Mouse (Mus musculus): ENCODE measurements around the gene Bfsp1. TPM values are rescaled to one million over a fixed set of nuclear protein-coding genes. Genes with fewer than 3 reads are reported as not detected.

Bfsp1 gene
- 0.23 and 0.70 TPM in 2 replicates for total RNA-seq (2014; rRNA removed; ENCODE audit: low replicate concordance)
- 1.1 and 1.3 TPM in 2 replicates for polyA plus RNA-seq (2015; fragmentation: Nextera tagmentation; extraction: Ambion mirVana)

- no peaks in the 10 kb centered on the region for H3K27me3 ChIP-seq (ENCODE audit: control insufficient read depth, insufficient read depth, low read length)
- WGBS: 3% methylated on average over 77 of the region's 86 CpGs
- H3K4me3 ChIP-seq (ENCODE audit: low read depth, low read length): peak within 1 kb of the TSS; percentile 44
- ATAC-seq (ENCODE audit: insufficient read depth, low read depth) (peak; percentile 85), DNase-seq (ENCODE audit: low spot score) (peak; percentile 68)
- H3K4me2 ChIP-seq (ENCODE audit: low read depth, low read length): peak within 1 kb of the TSS; percentile 63
- H3K4me1 ChIP-seq (ENCODE audit: control insufficient read depth, insufficient read depth): no peaks in the 10 kb centered on the region
- H3K9me3 ChIP-seq (replicated peaks; ENCODE audit: control insufficient read depth, low read length): no peaks in the 10 kb centered on the region
- no peak for TF ChIP-seq CTCF (IDR thresholded peaks at IDR 0.05; ENCODE audit: low read depth)
- no peak for TF ChIP-seq EP300 (IDR thresholded peaks at IDR 0.05; ENCODE audit: low read depth)
- peak within 1 kb of the TSS; percentile 70 for H3K9ac ChIP-seq (replicated peaks; ENCODE audit: low read depth, low read length)
- peak within 1 kb of the TSS; percentile 18 for H3K27ac ChIP-seq (ENCODE audit: low read depth)
- H3K36me3 ChIP-seq (replicated peaks; ENCODE audit: control insufficient read depth, insufficient read depth, low read length): no peaks in the 10 kb centered on the region
Observed at GRCm38 (mm10) chr2:143862484-143863231, at the start of gene Bfsp1. Gene Bfsp1, minus strand, starts transcription at chr2:143863173.

- H3K9me3 ChIP-seq (replicated peaks; ENCODE audit: control insufficient read depth, low read length): no peaks in the 10 kb centered on the region
- WGBS: 84% methylated on average over 2 of the region's 2 CpGs
- no peak for DNase-seq (ENCODE audit: low spot score)
- no peak for ATAC-seq (ENCODE audit: insufficient read depth, low read depth)
- no peaks in the 10 kb centered on the region for H3K36me3 ChIP-seq (replicated peaks; ENCODE audit: control insufficient read depth, insufficient read depth, low read length)
- no peak overlapping the region for H3K4me2 ChIP-seq (ENCODE audit: low read depth, low read length)
- H3K4me1 ChIP-seq (ENCODE audit: control insufficient read depth, insufficient read depth): peaks cover 6% of the 10 kb centered on the region
- H3K27ac ChIP-seq (ENCODE audit: low read depth): no peak overlapping the region
- no peaks in the 10 kb centered on the region for H3K27me3 ChIP-seq (ENCODE audit: control insufficient read depth, insufficient read depth, low read length)
- no peak overlapping the region for H3K9ac ChIP-seq (replicated peaks; ENCODE audit: low read depth, low read length)
- TF ChIP-seq CTCF (IDR thresholded peaks at IDR 0.05; ENCODE audit: low read depth) (no peak), EP300 (IDR thresholded peaks at IDR 0.05; ENCODE audit: low read depth) (no peak)
- H3K4me3 ChIP-seq (ENCODE audit: low read depth, low read length): no peak overlapping the region
Observed at GRCm38 (mm10) chr2:143912199-143912598, 49.2 kb upstream of the Bfsp1 start.

DNA sequence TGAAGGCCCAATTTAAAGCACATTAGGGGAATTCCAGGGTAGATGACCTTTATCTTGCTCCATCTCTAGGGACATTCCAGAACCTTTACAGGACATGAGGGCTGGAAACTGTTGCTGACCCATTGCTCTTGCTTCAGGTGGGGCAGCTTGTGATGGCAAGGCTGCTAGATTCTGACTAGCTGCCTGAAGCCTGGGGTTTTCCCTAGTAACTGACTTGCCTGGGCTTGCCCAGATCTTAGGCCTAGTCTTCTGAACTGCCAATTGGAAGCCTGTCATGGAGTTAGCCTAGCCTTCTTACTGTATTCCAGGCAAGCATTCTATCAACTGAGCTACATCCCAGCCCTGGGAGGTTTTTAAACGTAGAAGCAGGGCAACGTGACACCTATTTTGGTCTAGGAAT lies 46.3 kb upstream of the Bfsp1 start:
- TF ChIP-seq CTCF (IDR thresholded peaks at IDR 0.05; ENCODE audit: low read depth) (no peak), EP300 (IDR thresholded peaks at IDR 0.05; ENCODE audit: low read depth) (no peak)
- 75% methylated on average over 2 of the region's 2 CpGs for WGBS
- H3K4me3 ChIP-seq (ENCODE audit: low read depth, low read length): no peak overlapping the region

DNA sequence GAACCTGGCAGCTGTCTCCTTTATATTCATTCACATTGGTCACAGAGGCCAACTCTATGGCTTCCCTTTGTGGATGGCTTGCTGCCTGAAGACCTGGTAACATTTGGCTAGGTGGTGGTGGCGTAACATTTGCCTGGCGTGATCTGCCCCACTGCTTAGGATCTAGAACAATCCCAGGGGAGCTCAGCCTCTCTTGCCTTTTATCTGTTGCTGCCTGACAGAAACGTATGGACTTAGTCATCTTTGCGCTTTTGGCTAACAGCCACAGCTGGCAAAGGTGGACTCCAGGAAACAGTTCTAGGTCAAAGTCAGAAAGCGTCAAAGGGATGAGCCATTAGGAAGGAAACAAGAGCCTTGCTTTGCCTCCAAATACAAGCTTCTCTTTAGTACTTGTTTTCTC lies 41.9 kb upstream of the Bfsp1 start:
- Histone ChIP-seq H3K27me3 (ENCODE audit: control insufficient read depth, insufficient read depth, low read length) (no peaks in the 10 kb centered on the region), H3K9ac (replicated peaks; ENCODE audit: low read depth, low read length) (no peak overlapping the region), H3K27ac (ENCODE audit: low read depth) (no peak overlapping the region), H3K36me3 (replicated peaks; ENCODE audit: control insufficient read depth, insufficient read depth, low read length) (no peaks in the 10 kb centered on the region), H3K4me2 (ENCODE audit: low read depth, low read length) (no peak overlapping the region), H3K9me3 (replicated peaks; ENCODE audit: control insufficient read depth, low read length) (no peaks in the 10 kb centered on the region), H3K4me1 (ENCODE audit: control insufficient read depth, insufficient read depth) (peaks cover 4% of the 10 kb centered on the region; the same call in 1 of the 2 replicates), H3K4me3 (ENCODE audit: low read depth, low read length) (no peak overlapping the region)
- 55% methylated on average over 5 of the region's 5 CpGs for WGBS
- no peak for DNase-seq (ENCODE audit: low spot score)
- ATAC-seq (ENCODE audit: insufficient read depth, low read depth): no peak
- TF ChIP-seq CTCF (IDR thresholded peaks at IDR 0.05; ENCODE audit: low read depth) (no peak), EP300 (IDR thresholded peaks at IDR 0.05; ENCODE audit: low read depth) (no peak)

More for the DNA sequence above, 46.3 kb upstream of the Bfsp1 start:
- H3K36me3 ChIP-seq (replicated peaks; ENCODE audit: control insufficient read depth, insufficient read depth, low read length): no peaks in the 10 kb centered on the region
- H3K27me3 ChIP-seq (ENCODE audit: control insufficient read depth, insufficient read depth, low read length): no peaks in the 10 kb centered on the region
- no peak overlapping the region for H3K9ac ChIP-seq (replicated peaks; ENCODE audit: low read depth, low read length)
- no peak overlapping the region for H3K4me2 ChIP-seq (ENCODE audit: low read depth, low read length)
- no peak for DNase-seq (ENCODE audit: low spot score)
- no peak for ATAC-seq (ENCODE audit: insufficient read depth, low read depth)
- H3K27ac ChIP-seq (ENCODE audit: low read depth): no peak overlapping the region
- no peaks in the 10 kb centered on the region for H3K4me1 ChIP-seq (ENCODE audit: control insufficient read depth, insufficient read depth)
- no peaks in the 10 kb centered on the region for H3K9me3 ChIP-seq (replicated peaks; ENCODE audit: control insufficient read depth, low read length)

GRCm38 (mm10) chr2:143903376-143904045 lies 40.5 kb upstream of the Bfsp1 start:
- H3K9me3 ChIP-seq (replicated peaks; ENCODE audit: control insufficient read depth, low read length): no peaks in the 10 kb centered on the region
- H3K4me3 ChIP-seq (ENCODE audit: low read depth, low read length): no peak overlapping the region
- no peaks in the 10 kb centered on the region for H3K36me3 ChIP-seq (replicated peaks; ENCODE audit: control insufficient read depth, insufficient read depth, low read length)
- no peak for ATAC-seq (ENCODE audit: insufficient read depth, low read depth)
- peak overlapping the region; percentile 39; the same call in 1 of the 2 replicates for H3K27ac ChIP-seq (ENCODE audit: low read depth)
- no peak overlapping the region for H3K9ac ChIP-seq (replicated peaks; ENCODE audit: low read depth, low read length)
- WGBS: 53% methylated on average over 9 of the region's 9 CpGs
- TF ChIP-seq EP300 (IDR thresholded peaks at IDR 0.05; ENCODE audit: low read depth) (no peak), CTCF (IDR thresholded peaks at IDR 0.05; ENCODE audit: low read depth) (no peak)
- H3K4me2 ChIP-seq (ENCODE audit: low read depth, low read length): no peak overlapping the region
- H3K4me1 ChIP-seq (ENCODE audit: control insufficient read depth, insufficient read depth): peaks cover 4% of the 10 kb centered on the region; the same call in 1 of the 2 replicates
- no peaks in the 10 kb centered on the region for H3K27me3 ChIP-seq (ENCODE audit: control insufficient read depth, insufficient read depth, low read length)
- DNase-seq (ENCODE audit: low spot score): no peak

Data from heart, postnatal 0 days (tissue).